Mouse (Mus musculus): ENCODE measurements around the gene Cacna1h. TPM values are rescaled to one million over a fixed set of nuclear protein-coding genes. Genes with fewer than 3 reads are reported as not detected.

The Cacna1h gene
- not detected in 2 replicates for polyA plus RNA-seq (2012)

DNA sequence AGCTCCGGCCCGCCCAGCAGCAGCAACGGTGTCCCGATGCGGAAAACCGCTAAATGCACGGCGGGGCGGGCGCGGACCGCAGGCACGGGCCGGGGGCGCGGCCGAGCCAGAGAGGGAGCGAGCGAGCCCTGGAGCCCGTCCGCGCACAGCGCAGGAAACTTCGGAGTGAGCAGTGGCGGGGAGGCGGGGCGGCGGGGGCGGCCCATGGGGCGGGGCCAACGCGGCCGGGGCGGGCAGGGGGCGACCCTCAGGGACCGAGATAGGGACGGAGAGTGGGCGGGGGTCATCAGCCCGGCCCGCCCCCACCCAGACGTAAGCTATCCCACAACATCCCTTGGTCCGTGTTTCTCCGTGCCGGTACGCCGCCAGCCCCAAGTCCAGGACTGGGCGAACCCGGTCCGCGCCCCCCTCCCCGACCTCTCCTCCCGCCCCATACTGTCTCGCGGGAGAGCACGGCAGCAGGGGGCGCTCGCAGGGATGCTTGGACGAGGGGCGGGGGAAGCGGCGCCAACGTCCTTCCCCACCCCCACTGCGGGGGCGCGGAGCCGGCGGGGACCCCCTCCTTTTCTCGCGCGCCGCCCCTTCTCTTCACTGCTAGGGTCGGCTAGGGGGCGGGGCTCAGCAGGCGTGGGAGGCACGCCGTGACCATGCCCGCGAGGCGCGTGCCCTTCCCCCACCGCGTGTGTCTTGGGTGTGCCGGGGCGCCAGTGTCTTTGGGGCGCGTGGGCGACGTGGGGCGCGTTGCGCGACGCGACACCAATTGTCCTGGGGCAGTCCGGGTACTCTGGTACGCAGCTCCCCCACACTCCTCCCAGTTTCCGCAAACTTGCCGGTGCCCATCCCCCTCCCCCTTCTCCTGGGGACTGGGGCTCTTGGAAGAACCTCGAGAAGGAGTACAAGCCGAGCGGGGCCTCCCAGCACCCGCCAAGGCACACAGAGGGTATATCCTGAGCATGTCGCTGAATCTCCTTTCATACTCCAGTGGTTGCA is at the start of gene Cacna1h:
Gene Cacna1h, minus strand, starts transcription at position 167 of the 990 bp plus-strand sequence.
- TF ChIP-seq GATA1 (IDR thresholded peaks at IDR 0.05; ENCODE audit: low read length) = no peak

DNA sequence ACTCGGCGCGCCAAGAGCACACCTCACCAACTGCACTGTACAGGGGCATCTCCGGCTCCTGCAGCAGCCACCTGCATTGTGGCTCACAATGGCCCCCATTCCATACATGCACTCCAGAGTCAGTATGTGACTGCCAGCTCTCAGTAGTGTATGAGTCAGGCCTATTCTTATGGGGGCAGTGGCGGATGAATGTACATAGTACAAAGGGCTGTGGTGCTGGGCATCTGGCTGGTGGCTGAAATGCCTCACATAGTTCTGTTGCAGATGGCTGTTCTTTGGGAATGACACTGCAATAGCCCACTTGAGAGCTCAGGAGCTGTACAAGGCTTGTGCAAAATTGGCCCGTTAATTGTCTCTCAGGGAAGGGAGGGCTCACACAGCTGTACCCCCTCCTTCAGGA is 48.5 kb upstream of the Cacna1h start:
- no peak for TF ChIP-seq GATA1 (IDR thresholded peaks at IDR 0.05; ENCODE audit: low read length)

DNA sequence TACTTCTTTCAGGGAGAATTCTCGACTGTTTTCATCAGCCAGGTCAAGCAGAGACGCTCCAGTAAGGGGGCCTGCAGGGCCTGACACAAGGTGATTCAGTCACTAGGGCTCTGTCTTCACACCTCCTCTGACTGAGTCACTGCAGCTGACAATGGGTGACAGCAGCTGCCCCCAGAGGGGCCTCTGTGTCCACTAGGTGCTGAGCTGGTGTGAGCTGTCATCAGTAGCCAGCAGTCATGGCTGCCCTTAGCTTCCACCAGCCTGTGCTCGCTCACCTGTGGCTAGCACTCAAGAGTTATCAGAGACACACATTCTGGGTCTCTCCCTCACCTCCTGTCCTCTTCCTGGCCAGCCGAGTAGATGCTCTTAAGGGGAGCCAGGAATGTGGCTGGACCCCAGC is 47.2 kb upstream of the Cacna1h start:
- TF ChIP-seq GATA1 (IDR thresholded peaks at IDR 0.05; ENCODE audit: low read length) = no peak

GRCm38 (mm10) chr17:25480152-25480551 is 46.6 kb upstream of the Cacna1h start:
- TF ChIP-seq GATA1 (IDR thresholded peaks at IDR 0.05; ENCODE audit: low read length) = no peak

- no peak for TF ChIP-seq GATA1 (IDR thresholded peaks at IDR 0.05; ENCODE audit: low read length)
These were observed 42.6 kb upstream of the Cacna1h start for GRCm38 (mm10) chr17:25475946-25476744.

DNA sequence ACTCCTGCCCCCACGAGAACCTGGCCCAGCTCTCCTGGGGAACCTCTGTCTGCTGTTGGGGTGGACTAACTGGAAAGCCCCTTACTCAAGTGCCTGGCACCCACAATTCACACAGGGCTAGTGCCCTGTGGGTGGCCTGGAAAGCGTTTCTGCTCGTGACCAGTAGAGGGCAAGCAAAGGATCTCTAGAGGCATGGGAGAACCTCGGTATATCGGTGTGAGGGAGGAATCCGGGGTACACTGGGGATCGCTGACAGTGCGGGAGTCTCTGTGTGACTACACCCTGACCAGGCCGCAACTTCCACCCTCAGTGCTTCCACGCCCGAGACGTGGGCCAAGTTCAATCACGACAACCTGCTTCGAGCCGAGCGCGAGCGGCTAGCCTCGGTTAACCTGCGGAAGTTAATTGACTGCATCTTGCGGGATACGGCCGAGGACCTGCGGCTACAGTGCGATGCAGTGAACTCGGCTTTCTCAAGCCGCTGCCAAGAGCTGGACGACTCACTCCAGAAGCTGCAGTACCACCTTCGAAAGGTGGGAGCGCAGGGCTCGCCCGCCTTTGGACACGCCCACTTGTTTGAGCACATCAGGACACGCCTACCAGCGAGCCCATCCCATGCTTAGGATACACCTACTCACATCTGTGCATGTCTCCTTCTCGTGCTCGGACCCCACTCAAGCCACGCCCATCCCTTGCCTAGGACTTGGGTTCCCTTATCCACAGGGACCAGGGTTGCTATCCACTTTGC is 40.9 kb upstream of the Cacna1h start:
- TF ChIP-seq GATA1 (IDR thresholded peaks at IDR 0.05; ENCODE audit: low read length) = no peak

DNA sequence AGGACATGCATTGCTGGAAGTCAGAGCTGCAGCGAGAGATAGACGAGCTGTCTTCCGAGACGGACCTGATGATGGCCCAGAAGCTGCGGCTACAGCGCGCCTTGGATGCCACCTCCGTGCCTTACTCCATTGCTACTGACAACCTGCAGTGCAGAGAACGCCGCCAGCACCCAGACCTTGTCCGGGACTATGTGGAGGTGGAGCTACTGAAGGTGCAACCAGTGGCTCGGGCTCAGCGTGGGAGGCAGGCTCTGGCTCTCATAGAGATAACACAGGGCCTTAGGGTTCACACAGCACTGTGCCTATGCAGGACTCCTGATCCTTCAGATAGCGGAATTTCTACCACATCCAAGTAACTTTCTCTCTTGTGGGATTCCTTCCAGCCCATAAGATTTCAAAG is 38.5 kb upstream of the Cacna1h start:
- TF ChIP-seq GATA1 (IDR thresholded peaks at IDR 0.05; ENCODE audit: low read length) = no peak

DNA sequence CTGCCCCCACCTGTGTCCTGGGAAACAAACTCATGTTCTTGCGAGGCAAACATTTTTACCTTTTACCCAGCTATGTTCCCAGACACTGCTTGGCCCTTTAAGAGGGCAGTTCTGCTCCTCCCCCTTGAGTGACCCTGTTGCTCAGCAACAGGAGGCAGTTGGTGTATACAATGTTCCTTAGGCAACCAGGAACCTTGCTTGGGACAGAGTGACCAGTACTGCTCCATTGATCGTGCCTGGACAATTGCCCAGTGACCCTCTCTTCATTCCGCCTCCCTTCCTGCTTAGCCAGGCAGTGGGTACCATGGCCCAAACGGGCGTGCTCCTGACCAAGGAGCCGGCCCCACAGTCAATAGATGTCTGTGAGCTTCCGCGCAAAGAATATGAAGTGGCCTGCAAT is 37.8 kb upstream of the Cacna1h start:
- TF ChIP-seq GATA1 (IDR thresholded peaks at IDR 0.05; ENCODE audit: low read length) = no peak

GRCm38 (mm10) chr17:25469798-25470197 is 36.2 kb upstream of the Cacna1h start:
- no peak for TF ChIP-seq GATA1 (IDR thresholded peaks at IDR 0.05; ENCODE audit: low read length)

DNA sequence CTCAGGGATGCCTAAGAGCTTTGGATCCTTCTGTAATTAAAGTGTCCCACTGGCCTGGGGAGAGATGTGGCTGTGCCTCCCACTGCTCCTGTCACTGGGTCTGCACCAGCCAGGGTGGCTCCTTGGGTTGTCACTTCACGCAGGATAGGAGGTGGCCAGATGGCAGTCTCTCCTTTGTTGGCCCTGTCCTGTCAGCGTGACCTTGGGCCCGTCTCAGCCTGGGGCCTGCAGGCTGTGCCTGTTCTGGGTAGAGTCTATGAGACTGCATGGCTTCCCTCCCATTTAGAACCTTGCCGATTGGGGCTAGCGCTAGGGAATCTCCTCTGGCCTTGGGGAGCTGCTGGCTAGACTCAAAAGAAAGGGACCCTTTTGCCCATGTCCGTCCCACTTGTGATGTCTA is 34.7 kb upstream of the Cacna1h start:
- no peak for TF ChIP-seq GATA1 (IDR thresholded peaks at IDR 0.05; ENCODE audit: low read length)

DNA sequence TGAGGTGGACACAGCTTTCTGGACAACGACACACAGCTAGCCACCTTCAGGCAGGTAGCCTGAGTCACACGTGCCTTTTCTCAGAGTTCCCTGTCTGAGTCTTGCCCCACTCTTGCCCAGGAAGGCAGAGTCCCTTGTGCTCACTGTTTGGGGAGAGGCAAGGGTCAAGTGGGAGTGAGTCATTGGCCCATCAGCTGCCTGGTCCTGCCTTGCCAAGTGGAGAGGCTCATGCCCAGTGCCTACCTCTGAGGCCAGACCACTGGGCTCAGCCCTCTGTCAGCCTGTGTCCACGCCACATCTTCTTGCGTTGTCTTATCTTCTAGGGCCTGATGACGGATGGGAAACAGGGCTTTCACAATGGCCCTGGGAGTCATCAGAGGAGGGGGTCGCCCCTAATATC is 34.2 kb upstream of the Cacna1h start:
- no peak for TF ChIP-seq GATA1 (IDR thresholded peaks at IDR 0.05; ENCODE audit: low read length)

DNA sequence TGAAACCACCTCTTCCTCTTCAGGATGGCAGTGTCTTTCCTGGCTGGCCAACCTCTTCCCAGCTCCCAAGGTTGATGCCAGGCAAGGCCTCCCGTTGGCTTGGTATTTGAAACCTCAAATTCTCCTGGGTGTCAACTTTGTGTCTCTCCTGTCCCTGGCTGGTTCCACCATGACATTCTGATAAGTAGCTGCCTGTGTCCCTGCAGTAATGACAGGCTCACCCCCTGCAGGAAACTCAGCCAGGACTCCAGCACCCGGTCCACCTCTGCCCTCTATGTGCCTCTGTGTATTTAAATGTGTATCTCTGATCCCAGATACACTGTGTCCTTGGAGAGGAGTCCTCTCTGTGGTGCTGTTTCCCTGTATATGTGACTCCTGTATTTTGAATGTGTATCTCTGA is 32.7 kb upstream of the Cacna1h start:
- TF ChIP-seq GATA1 (IDR thresholded peaks at IDR 0.05; ENCODE audit: low read length) = no peak

GRCm38 (mm10) chr17:25464091-25464490 is 30.5 kb upstream of the Cacna1h start:
- TF ChIP-seq GATA1 (IDR thresholded peaks at IDR 0.05; ENCODE audit: low read length) = no peak

DNA sequence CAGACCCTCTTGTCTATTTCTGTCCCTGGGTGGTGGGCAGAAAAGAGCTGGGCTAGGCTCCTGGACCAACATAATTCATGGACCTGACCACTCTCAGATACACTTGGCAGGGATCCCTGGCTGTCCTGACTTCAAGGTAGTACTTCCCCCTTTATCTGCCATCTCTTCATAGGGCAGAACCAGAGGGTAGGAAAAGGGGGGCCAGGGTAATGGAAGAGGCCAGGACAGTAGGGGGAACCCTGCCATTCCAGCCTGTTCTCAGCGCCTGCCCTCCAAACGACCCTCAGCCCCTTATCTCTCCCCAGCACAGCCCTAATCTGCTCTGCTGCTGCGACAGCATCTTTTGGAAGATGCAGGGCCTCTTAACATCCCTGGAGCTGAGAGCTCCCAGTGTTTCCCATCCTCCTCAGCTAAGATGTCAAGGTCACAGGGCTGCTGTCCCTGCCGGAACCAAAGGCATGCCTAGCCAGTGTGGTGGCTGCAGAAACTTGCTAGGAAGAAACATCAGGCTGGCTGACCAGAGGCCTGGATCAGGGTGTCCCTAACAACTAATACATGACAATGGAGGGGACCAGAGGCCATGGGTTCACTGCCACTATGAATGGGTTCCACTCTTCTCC is 29.9 kb upstream of the Cacna1h start:
- TF ChIP-seq GATA1 (IDR thresholded peaks at IDR 0.05; ENCODE audit: low read length) = no peak

GRCm38 (mm10) chr17:25462236-25462875 is 28.8 kb upstream of the Cacna1h start:
- TF ChIP-seq GATA1 (IDR thresholded peaks at IDR 0.05; ENCODE audit: low read length) = no peak
